ENCODE assay signal across 19 mouse cellular contexts in genomic region chr5:143627507-143627906, GRCm38 (mm10). TPM values are rescaled to one million over a fixed set of nuclear protein-coding genes. Genes with fewer than 3 reads are reported as not detected.
DNase-seq lines count a peak whose midpoint lies in the region; ATAC-seq and TF ChIP-seq lines count a peak whose summit lies in the region.
"Had no signal": no experiment of that assay in that cellular context is flagged by ENCODE, and none has a peak within 500 bp of the region (broad histone marks: within the 10 kb centered on the region; RNA-seq: fewer than 3 reads in every experiment).

No protein-coding gene starts in this region.

- H3K4me3 ChIP-seq in hindbrain, postnatal 0 days (ENCODE audit: low read length) = no peak overlapping the region
- no peak overlapping the region for H3K4me3 ChIP-seq in hindbrain, embryonic 16.5 days (ENCODE audit: low read length)
- H3K4me3 ChIP-seq in midbrain, postnatal 0 days (ENCODE audit: low read depth, low read length) = no peak overlapping the region
- H3K4me3 ChIP-seq in midbrain, embryonic 13.5 days (replicated peaks) = no peak overlapping the region
- H3K4me3 ChIP-seq: embryonic facial prominence, embryonic 12.5 days; midbrain, embryonic 10.5 days; stomach, embryonic 15.5 days had no signal

- no peaks in the 10 kb centered on the region for H3K36me3 ChIP-seq in hindbrain, postnatal 0 days (ENCODE audit: insufficient read depth, low read length)
- no peaks in the 10 kb centered on the region for H3K36me3 ChIP-seq in hindbrain, embryonic 16.5 days (ENCODE audit: control insufficient read depth, insufficient read depth, low read length)
- no peaks in the 10 kb centered on the region for H3K36me3 ChIP-seq in midbrain, postnatal 0 days (ENCODE audit: insufficient read depth, low read length)
- no peaks in the 10 kb centered on the region for H3K36me3 ChIP-seq in midbrain, embryonic 13.5 days
- H3K36me3 ChIP-seq in splenic B cell, adult 2 months (ENCODE audit: control insufficient read depth, insufficient read depth, low read length, poor library complexity, severe bottlenecking) = no peaks in the 10 kb centered on the region
- H3K36me3 ChIP-seq: embryonic facial prominence, embryonic 12.5 days; midbrain, embryonic 10.5 days; stomach, embryonic 15.5 days had no signal

- no peaks in the 10 kb centered on the region for H3K9me3 ChIP-seq in hindbrain, postnatal 0 days (ENCODE audit: low read length)
- no peaks in the 10 kb centered on the region for H3K9me3 ChIP-seq in hindbrain, embryonic 16.5 days (ENCODE audit: control insufficient read depth, low read length)
- H3K9me3 ChIP-seq in midbrain, postnatal 0 days (ENCODE audit: low read length) = no peaks in the 10 kb centered on the region
- no peaks in the 10 kb centered on the region for H3K9me3 ChIP-seq in midbrain, embryonic 13.5 days
- H3K9me3 ChIP-seq: embryonic facial prominence, embryonic 12.5 days; stomach, embryonic 15.5 days had no signal

- no peak overlapping the region for H3K27ac ChIP-seq in hindbrain, postnatal 0 days
- no peak overlapping the region for H3K27ac ChIP-seq in hindbrain, embryonic 16.5 days (ENCODE audit: low read depth, low read length)
- H3K27ac ChIP-seq in midbrain, postnatal 0 days (ENCODE audit: low read depth, low read length) = no peak overlapping the region
- no peak overlapping the region for H3K27ac ChIP-seq in midbrain, embryonic 13.5 days
- H3K27ac ChIP-seq: embryonic facial prominence, embryonic 12.5 days; kidney, postnatal 0 days; midbrain, embryonic 10.5 days; stomach, embryonic 15.5 days had no signal

- no peak overlapping the region for H3K4me2 ChIP-seq in hindbrain, postnatal 0 days (ENCODE audit: low read depth, low read length)
- no peak overlapping the region for H3K4me2 ChIP-seq in hindbrain, embryonic 16.5 days (ENCODE audit: low read length)
- H3K4me2 ChIP-seq in midbrain, postnatal 0 days (ENCODE audit: low read depth, low read length, poor library complexity, severe bottlenecking) = no peak overlapping the region
- H3K4me2 ChIP-seq in midbrain, embryonic 13.5 days (replicated peaks) = no peak overlapping the region
- H3K4me2 ChIP-seq: embryonic facial prominence, embryonic 12.5 days; stomach, embryonic 15.5 days had no signal

- no peaks in the 10 kb centered on the region for H3K27me3 ChIP-seq in hindbrain, postnatal 0 days (ENCODE audit: insufficient read depth, low read length)
- H3K27me3 ChIP-seq in hindbrain, embryonic 16.5 days (replicated peaks; ENCODE audit: control insufficient read depth, insufficient read depth, low read length) = no peaks in the 10 kb centered on the region
- H3K27me3 ChIP-seq in midbrain, postnatal 0 days (ENCODE audit: insufficient read depth, low read length) = no peaks in the 10 kb centered on the region
- H3K27me3 ChIP-seq in midbrain, embryonic 13.5 days = no peaks in the 10 kb centered on the region
- no peaks in the 10 kb centered on the region for H3K27me3 ChIP-seq in splenic B cell, adult 2 months (ENCODE audit: control insufficient read depth, insufficient read depth, low read length, poor library complexity, severe bottlenecking)
- H3K27me3 ChIP-seq: embryonic facial prominence, embryonic 12.5 days; stomach, embryonic 15.5 days had no signal

- peak; percentile 30; the same call in 1 of the 2 replicates for TF ChIP-seq CTCF in hindbrain, postnatal 0 days (IDR thresholded peaks at IDR 0.05; ENCODE audit: low read depth)
- peak; percentile 29 for TF ChIP-seq CTCF in midbrain, postnatal 0 days (IDR thresholded peaks at IDR 0.05)

- ATAC-seq in hindbrain, postnatal 0 days = no peak
- no peak for ATAC-seq in hindbrain, embryonic 16.5 days
- no peak for ATAC-seq in midbrain, postnatal 0 days (ENCODE audit: low FRiP score)
- ATAC-seq in midbrain, embryonic 13.5 days = no peak
- no peak for ATAC-seq in granulocyte monocyte progenitor cell, adult 5-6 weeks (replicated peaks; ENCODE audit: poor library complexity, severe bottlenecking)
- ATAC-seq: inflammation-experienced regulatory T-cells, adult 6 months had no signal

- WGBS in hindbrain, postnatal 0 days = 96% methylated on average over 6 of the region's 6 CpGs
- WGBS in hindbrain, embryonic 16.5 days = 97% methylated on average over 6 of the region's 6 CpGs
- 97% methylated on average over 6 of the region's 6 CpGs for WGBS in midbrain, postnatal 0 days
- WGBS in midbrain, embryonic 13.5 days = 96% methylated on average over 6 of the region's 6 CpGs

- DNase-seq in hindbrain, postnatal 0 days (ENCODE audit: low spot score) = no peak
- DNase-seq in midbrain, postnatal 0 days (ENCODE audit: low spot score) = no peak
- peak; percentile 51 for DNase-seq in R1 (ENCODE audit: low read depth, low spot score)
- DNase-seq in splenic B cell, adult 2 months (ENCODE audit: low read depth, low spot score) = peak; percentile 25
- no peak for DNase-seq in right cerebral cortex, postnatal 36 days (ENCODE audit: low spot score in 2 of 2)
- DNase-seq: adrenal gland, postnatal 25 days; cerebellum, postnatal 25 days; heart, adult 18-20 months; heart, postnatal 36 days; left cerebral cortex, postnatal 4 days; right cerebral cortex, postnatal 4 days had no signal

- no peak overlapping the region for H3K9ac ChIP-seq in hindbrain, postnatal 0 days (replicated peaks; ENCODE audit: low read length)
- H3K9ac ChIP-seq in hindbrain, embryonic 16.5 days (ENCODE audit: low read depth, low read length) = no peak overlapping the region
- no peak overlapping the region for H3K9ac ChIP-seq in midbrain, postnatal 0 days (replicated peaks; ENCODE audit: low read length, poor library complexity, severe bottlenecking)
- H3K9ac ChIP-seq in midbrain, embryonic 13.5 days (replicated peaks) = no peak overlapping the region
- H3K9ac ChIP-seq: embryonic facial prominence, embryonic 12.5 days; stomach, embryonic 15.5 days had no signal

- peaks cover 5% of the 10 kb centered on the region; the same call in 1 of the 2 replicates for H3K4me1 ChIP-seq in hindbrain, postnatal 0 days (ENCODE audit: insufficient read depth, low read length)
- H3K4me1 ChIP-seq in hindbrain, embryonic 16.5 days (ENCODE audit: control insufficient read depth, insufficient read depth, low read depth, low read length) = peaks cover 18% of the 10 kb centered on the region
- peaks cover 13% of the 10 kb centered on the region; the same call in 1 of the 2 replicates for H3K4me1 ChIP-seq in midbrain, postnatal 0 days (ENCODE audit: insufficient read depth, low read length)
- peaks cover 24% of the 10 kb centered on the region for H3K4me1 ChIP-seq in midbrain, embryonic 13.5 days (replicated peaks)

RNA-seq across cellular contexts. Expression of gene Cyth3, which starts 5.3 kb away (rescaled TPM):
- 43.3 and 43.6 TPM in 2 replicates for total RNA-seq in hindbrain, postnatal 0 days (2014; rRNA removed)
- 35.5 and 36.3 TPM in 2 replicates for polyA plus RNA-seq in hindbrain, postnatal 0 days (2015; fragmentation: Nextera tagmentation; extraction: Ambion mirVana)
- 41.6 and 45.8 TPM in 2 replicates for polyA plus RNA-seq in hindbrain, embryonic 16.5 days (2015; fragmentation: Nextera tagmentation; extraction: Ambion mirVana)
- total RNA-seq in midbrain, postnatal 0 days (2014; rRNA removed) = 47.8 and 51.5 TPM in 2 replicates
- 34.1 and 35.4 TPM in 2 replicates for polyA plus RNA-seq in midbrain, postnatal 0 days (2015; fragmentation: Nextera tagmentation; extraction: Ambion mirVana)
- polyA plus RNA-seq in midbrain, embryonic 13.5 days (2015; fragmentation: Nextera tagmentation; extraction: Ambion mirVana) = 29.2 and 31.5 TPM in 2 replicates
- 3.7 and 3.8 TPM in 2 replicates for total RNA-seq in granulocyte monocyte progenitor cell, adult 5-6 weeks (2014; fragmentation: Nextera tagmentation)
- 4.4 and 5.1 TPM in 2 replicates for total RNA-seq in granulocyte monocyte progenitor cell, adult 5-6 weeks (2017)

Comparison
In these comparisons a context has a peak if more than half of its experiments do, and no peak if none do; other contexts are left out.
1. DNase-seq: peak in R1 (single experiment) and splenic B cell, adult 2 months (single experiment); none in hindbrain, postnatal 0 days (single experiment), midbrain, postnatal 0 days (single experiment) and right cerebral cortex, postnatal 36 days (0 of 2).